Mouse (Mus musculus) ES-Bruce4 (cell line): Measurements from ENCODE around the gene Yif1b.
"Not testable (repeated sequence)": the region's sequence is repeated elsewhere in the genome, so short reads cannot be mapped to it uniquely, and the experiment has no call there.

ENCODE experiments used
- CTCF ChIP-seq: IDR thresholded peaks from one replicate; pipeline ENCODE4 v1.8.1; 2011; ENCODE audit warnings: low read depth, low read length
- POLR2A ChIP-seq: IDR thresholded peaks from one replicate; pipeline ENCODE4 v1.8.1; 2011; ENCODE audit warnings: low read length; ENCODE audit not compliant: insufficient read depth

DNA sequence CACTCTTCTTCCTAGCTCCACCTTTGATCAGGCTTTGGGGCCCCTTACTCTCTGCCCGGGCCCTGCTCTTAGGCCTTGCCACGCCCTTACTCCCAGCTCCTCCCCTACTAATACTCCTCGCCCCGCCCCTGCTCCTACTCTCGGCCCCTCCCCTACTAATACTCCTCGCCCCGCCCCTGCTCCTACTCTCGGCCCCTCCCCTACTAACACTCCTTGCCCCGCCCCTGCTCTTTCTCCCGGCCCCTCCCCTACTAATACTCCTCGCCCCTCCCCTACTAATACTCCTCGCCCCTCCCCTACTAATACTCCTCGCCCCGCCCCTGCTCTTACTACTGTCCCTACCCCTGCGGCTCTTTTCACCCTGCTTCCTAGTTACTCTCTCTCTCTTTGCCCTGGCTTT, 27.1 kb upstream of the Yif1b start:
- not testable (repeated sequence) for TF ChIP-seq POLR2A, CTCF
